Mouse (Mus musculus) frontal cortex, postnatal 25 days (tissue): Measurements from ENCODE around the gene Zp3.

Source experiments
- DNase-seq, 2 experiments: peaks; one replicate each; pipeline ENCODE4 v3.0.0; 2022; ENCODE audit warnings: low spot score in 2 of 2

The Zp3 gene

GRCm38 (mm10) chr5:136001222-136001621, 21.3 kb downstream of the Zp3 start:
- no peak for DNase-seq

GRCm38 (mm10) chr5:136002325-136002724, 22.4 kb downstream of the Zp3 start:
- no peak for DNase-seq

- DNase-seq, result no peak
Observed at GRCm38 (mm10) chr5:136002751-136003151, 22.9 kb downstream of the Zp3 start.

- DNase-seq, result no peak
Observed at GRCm38 (mm10) chr5:136004537-136004936, 24.6 kb downstream of the Zp3 start.

- no peak for DNase-seq
Observed at GRCm38 (mm10) chr5:136007745-136008144, 27.8 kb downstream of the Zp3 start.

GRCm38 (mm10) chr5:136014877-136015276, 35.0 kb downstream of the Zp3 start:
- no peak for DNase-seq

GRCm38 (mm10) chr5:136015586-136015985, 35.7 kb downstream of the Zp3 start:
- DNase-seq, result no peak

GRCm38 (mm10) chr5:136016014-136016876, 36.3 kb downstream of the Zp3 start:
- no peak for DNase-seq

GRCm38 (mm10) chr5:136017262-136017661, 37.4 kb downstream of the Zp3 start:
- no peak for DNase-seq

GRCm38 (mm10) chr5:136018726-136019125, 38.8 kb downstream of the Zp3 start:
- DNase-seq, result no peak

GRCm38 (mm10) chr5:136019907-136020306, 40.0 kb downstream of the Zp3 start:
- no peak for DNase-seq

GRCm38 (mm10) chr5:136025712-136026111, 45.8 kb downstream of the Zp3 start:
- no peak for DNase-seq

- DNase-seq, result no peak
Observed at GRCm38 (mm10) chr5:136026859-136027258, 47.0 kb downstream of the Zp3 start.

GRCm38 (mm10) chr5:136027612-136028311, 47.9 kb downstream of the Zp3 start:
- no peak for DNase-seq

GRCm38 (mm10) chr5:136034868-136035267, 55.0 kb downstream of the Zp3 start:
- DNase-seq, result no peak

GRCm38 (mm10) chr5:136035285-136035684, 55.4 kb downstream of the Zp3 start:
- DNase-seq, result no peak

- DNase-seq, result no peak
Observed at GRCm38 (mm10) chr5:136036667-136037066, 56.8 kb downstream of the Zp3 start.
